Mouse (Mus musculus) ES-Bruce4 (cell line): Measurements from ENCODE around the gene Col1a2. TPM values are rescaled to one million over a fixed set of nuclear protein-coding genes. Genes with fewer than 3 reads are reported as not detected.

Experiments
- H3K27ac ChIP-seq: 2 replicates; pipeline ENCODE4 v1.5.1; 2012; ENCODE audit warnings: low read length, inconsistent platforms; ENCODE audit not compliant: insufficient read depth
- H3K27me3 ChIP-seq: 2 replicates; pipeline ENCODE4 v1.6.1; 2012; ENCODE audit warnings: mild to moderate bottlenecking, low read length, inconsistent platforms; ENCODE audit not compliant: control insufficient read depth, poor library complexity, insufficient read depth, severe bottlenecking
- H3K36me3 ChIP-seq: 2 replicates; pipeline ENCODE4 v1.6.1; 2012; ENCODE audit warnings: inconsistent platforms, mild to moderate bottlenecking, low read length, moderate library complexity; ENCODE audit not compliant: control insufficient read depth, poor library complexity, insufficient read depth, severe bottlenecking
- H3K4me1 ChIP-seq: one replicate; pipeline ENCODE4 v1.8.1; 2011; ENCODE audit warnings: low read length; ENCODE audit not compliant: control insufficient read depth, insufficient read depth
- H3K4me3 ChIP-seq: 2 replicates; pipeline ENCODE4 v1.5.1; 2011; ENCODE audit warnings: low read depth, mild to moderate bottlenecking, low read length
- H3K9ac ChIP-seq: 2 replicates; pipeline ENCODE4 v1.6.1; 2012; ENCODE audit warnings: low read depth, mild to moderate bottlenecking, inconsistent platforms; ENCODE audit not compliant: poor library complexity, severe bottlenecking
- H3K9me3 ChIP-seq: replicated peaks from 2 replicates; pipeline ENCODE4 v1.6.1; 2012; ENCODE audit warnings: mild to moderate bottlenecking, low read length, inconsistent platforms; ENCODE audit not compliant: control insufficient read depth, poor library complexity, insufficient read depth, severe bottlenecking
- CTCF ChIP-seq: IDR thresholded peaks from one replicate; pipeline ENCODE4 v1.8.1; 2011; ENCODE audit warnings: low read depth, low read length
- EP300 ChIP-seq: IDR thresholded peaks from 2 replicates; pipeline ENCODE4 v1.6.1; 2011; ENCODE audit warnings: low read depth, low read length; ENCODE audit not compliant: insufficient read depth
- POLR2A ChIP-seq: IDR thresholded peaks from one replicate; pipeline ENCODE4 v1.8.1; 2011; ENCODE audit warnings: low read length; ENCODE audit not compliant: insufficient read depth
- polyA plus RNA-seq: library from polyadenylated mRNA; stranded (reverse); fragments of >200 nt; gene quantifications from 2 replicates; pipeline ENCODE4 v1.2.4, GENCODE M21; 2011; ENCODE audit warnings: low read depth; ENCODE audit not compliant: missing spikeins, insufficient read depth, insufficient read length

Col1a2 gene
- polyA plus RNA-seq, 1 experiment: 11.5 TPM

- no peaks in the 10 kb centered on the region for H3K36me3 ChIP-seq
- no peak overlapping the region for H3K9ac ChIP-seq
- no peaks in the 10 kb centered on the region for H3K4me1 ChIP-seq
- H3K27ac ChIP-seq: no peak overlapping the region
- H3K9me3 ChIP-seq: no peaks in the 10 kb centered on the region
- H3K27me3 ChIP-seq: peaks cover 1% of the 10 kb centered on the region; the same call in 1 of the 2 replicates
- TF ChIP-seq CTCF (no peak), EP300 (no peak), POLR2A (no peak)
- no peak overlapping the region for H3K4me3 ChIP-seq
These were observed 8.2 kb upstream of the Col1a2 start for GRCm38 (mm10) chr6:4496428-4496827.

GRCm38 (mm10) chr6:4503106-4503505, 1.5 kb upstream of the Col1a2 start:
- H3K9me3 ChIP-seq: no peaks in the 10 kb centered on the region
- H3K4me3 ChIP-seq: no peak overlapping the region
- H3K27me3 ChIP-seq: no peaks in the 10 kb centered on the region; the same call in none of the 2 replicates
- no peaks in the 10 kb centered on the region for H3K36me3 ChIP-seq
- H3K27ac ChIP-seq: no peak overlapping the region
- no peak overlapping the region for H3K9ac ChIP-seq
- TF ChIP-seq CTCF (no peak), EP300 (no peak), POLR2A (no peak)
- H3K4me1 ChIP-seq: no peaks in the 10 kb centered on the region

- no peaks in the 10 kb centered on the region for H3K9me3 ChIP-seq
- no peaks in the 10 kb centered on the region; the same call in none of the 2 replicates for H3K27me3 ChIP-seq
- no peaks in the 10 kb centered on the region for H3K36me3 ChIP-seq
- no peak overlapping the region for H3K27ac ChIP-seq
- no peaks in the 10 kb centered on the region for H3K4me1 ChIP-seq
- no peak overlapping the region for H3K9ac ChIP-seq
- TF ChIP-seq CTCF (no peak), POLR2A (no peak), EP300 (no peak)
- peak overlapping the region; percentile 45 for H3K4me3 ChIP-seq
These were observed 764 bp downstream of the Col1a2 start for GRCm38 (mm10) chr6:4505158-4505997.

- TF ChIP-seq POLR2A (no peak), CTCF (no peak), EP300 (no peak)
- no peaks in the 10 kb centered on the region for H3K4me1 ChIP-seq
- no peak overlapping the region for H3K9ac ChIP-seq
- no peaks in the 10 kb centered on the region; the same call in none of the 2 replicates for H3K27me3 ChIP-seq
- H3K4me3 ChIP-seq: no peak overlapping the region
- H3K9me3 ChIP-seq: no peaks in the 10 kb centered on the region
- no peaks in the 10 kb centered on the region for H3K36me3 ChIP-seq
- H3K27ac ChIP-seq: no peak overlapping the region
These were observed 1.5 kb downstream of the Col1a2 start for GRCm38 (mm10) chr6:4506106-4506505.

GRCm38 (mm10) chr6:4506791-4507190, 2.2 kb downstream of the Col1a2 start:
- Histone ChIP-seq H3K4me1 (no peaks in the 10 kb centered on the region), H3K36me3 (no peaks in the 10 kb centered on the region), H3K9ac (no peak overlapping the region), H3K4me3 (no peak overlapping the region), H3K9me3 (no peaks in the 10 kb centered on the region), H3K27me3 (no peaks in the 10 kb centered on the region; the same call in none of the 2 replicates), H3K27ac (no peak overlapping the region)
- TF ChIP-seq EP300 (no peak), POLR2A (no peak), CTCF (no peak)

- H3K4me3 ChIP-seq: no peak overlapping the region
- no peak overlapping the region for H3K9ac ChIP-seq
- TF ChIP-seq CTCF (no peak), EP300 (no peak), POLR2A (no peak)
- H3K4me1 ChIP-seq: no peaks in the 10 kb centered on the region
- H3K9me3 ChIP-seq: no peaks in the 10 kb centered on the region
- H3K27me3 ChIP-seq: no peaks in the 10 kb centered on the region; the same call in 1 of the 2 replicates
- H3K36me3 ChIP-seq: no peaks in the 10 kb centered on the region
- H3K27ac ChIP-seq: no peak overlapping the region
These were observed 2.7 kb downstream of the Col1a2 start for GRCm38 (mm10) chr6:4507323-4507722.
